Mouse (Mus musculus): ENCODE measurements around the gene Inpp4b.
A peak's percentile ranks its signal among the peaks of the same experiment; 100 is the strongest.

Inpp4b gene

DNA sequence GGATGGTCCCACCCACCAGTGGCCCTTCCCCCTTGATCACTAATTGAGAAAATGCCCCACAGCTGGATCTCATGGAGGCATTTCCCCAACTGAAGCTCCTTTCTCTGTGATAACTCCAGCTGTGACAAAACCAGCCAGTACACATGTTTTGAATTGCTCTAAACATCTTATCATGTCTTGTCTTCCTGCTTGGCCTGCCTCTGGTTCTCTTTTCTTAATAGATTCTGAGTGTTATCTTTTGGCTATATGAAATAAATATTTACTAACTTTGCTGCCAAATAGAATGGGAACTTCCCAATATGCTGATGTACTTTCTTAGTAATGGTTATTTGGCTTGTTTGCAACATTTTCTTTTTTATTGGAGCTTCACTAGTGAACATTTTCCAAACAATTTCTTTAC, 389.0 kb downstream of the Inpp4b start:
- DNase-seq (ENCODE audit: low spot score): no peak

DNA sequence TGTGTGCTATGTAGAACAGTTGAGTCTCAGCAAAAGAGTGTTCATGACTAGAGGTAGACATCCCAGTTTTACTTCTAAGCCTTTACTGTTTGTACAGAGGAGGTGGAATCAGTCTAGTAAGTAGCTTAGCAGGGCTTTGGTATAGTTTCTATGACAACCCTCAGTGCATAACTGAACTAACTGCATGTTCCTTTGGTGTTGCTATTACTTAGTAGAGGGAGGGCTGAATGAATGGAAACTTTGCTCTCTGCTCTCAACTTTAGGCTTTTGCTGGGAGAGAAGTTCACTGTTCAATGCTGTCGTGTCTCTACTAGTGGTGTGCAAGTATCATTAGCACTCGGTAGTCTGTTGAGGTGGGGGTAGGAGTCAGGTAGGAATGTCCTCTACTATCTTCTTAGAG, 393.3 kb downstream of the Inpp4b start:
- no peak for DNase-seq (ENCODE audit: low spot score)

DNA sequence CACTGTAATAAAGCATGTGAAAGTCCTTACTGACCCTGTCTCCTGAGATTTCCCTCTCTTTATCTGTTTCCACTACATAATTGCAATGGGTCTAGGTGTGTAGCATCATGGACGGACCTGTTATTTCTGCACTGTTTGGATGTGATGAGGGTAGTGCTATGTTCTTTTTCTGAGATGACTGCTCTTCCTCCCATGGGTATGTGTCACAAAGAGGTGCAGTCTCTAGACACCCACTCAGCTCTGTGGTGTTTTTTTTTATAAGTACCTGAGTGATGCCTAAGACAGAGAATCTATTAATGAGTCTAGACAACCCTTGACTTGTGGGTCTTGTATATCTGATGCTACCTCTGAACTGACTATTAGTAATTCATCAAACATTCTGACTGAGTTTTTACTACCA, 393.7 kb downstream of the Inpp4b start:
- no peak for DNase-seq (ENCODE audit: low spot score)

DNA sequence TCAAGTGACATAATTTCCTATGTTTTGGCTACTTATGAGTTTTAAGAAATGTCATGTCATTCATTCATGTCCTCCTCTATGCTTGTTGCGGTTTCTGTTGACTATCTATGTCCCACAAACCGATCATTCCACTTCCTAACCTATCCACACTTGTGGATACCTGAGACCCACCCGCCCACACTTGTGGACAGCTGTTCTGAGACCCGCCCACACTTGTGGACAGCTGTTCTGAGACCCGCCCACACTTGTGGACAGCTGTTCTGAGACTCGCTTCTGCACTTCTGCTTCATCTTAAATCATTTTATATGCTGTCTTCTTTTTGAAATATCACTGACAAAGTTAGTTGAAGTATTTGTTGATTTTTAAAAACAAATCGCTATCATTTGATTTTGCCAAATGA, 400.2 kb downstream of the Inpp4b start:
- DNase-seq (ENCODE audit: low spot score): no peak

DNA sequence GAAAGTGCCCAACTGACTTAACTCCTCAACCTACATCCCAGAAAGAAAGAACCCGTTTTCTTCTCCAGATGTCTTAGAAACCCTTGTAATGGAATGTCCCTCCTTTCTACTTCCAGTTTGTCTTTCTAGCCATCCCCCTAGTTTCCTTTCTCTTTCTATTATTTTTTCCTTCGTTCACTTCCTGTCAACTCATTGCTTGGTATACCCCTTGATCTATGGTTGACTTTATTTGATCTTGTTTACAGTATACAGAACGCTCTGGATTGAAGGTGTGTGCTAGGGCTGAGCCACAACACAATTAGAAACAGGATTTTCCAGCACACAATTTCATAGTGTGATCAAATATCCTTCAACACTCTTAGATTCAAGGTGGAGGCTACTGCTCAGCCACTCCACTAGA, 400.7 kb downstream of the Inpp4b start:
- no peak for DNase-seq (ENCODE audit: low spot score)

DNA sequence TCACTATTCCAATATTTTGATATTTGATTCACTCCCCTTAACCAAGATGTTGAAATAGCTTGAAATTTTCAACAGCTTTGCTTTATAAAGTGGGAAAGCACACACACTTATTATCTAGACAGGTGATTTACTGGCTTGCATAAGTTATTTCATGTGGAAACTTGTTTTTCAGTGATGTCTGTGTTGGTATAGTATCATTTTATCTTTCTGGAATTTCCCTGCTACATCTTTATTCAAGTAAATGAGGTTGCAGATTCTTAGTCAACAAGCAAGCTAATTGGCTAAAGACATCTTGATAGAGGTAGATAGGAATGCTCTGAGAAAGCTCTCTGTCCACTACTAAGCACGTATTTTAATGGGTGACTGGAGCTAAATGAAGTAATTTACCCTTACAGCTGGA, 403.1 kb downstream of the Inpp4b start:
- no peak for DNase-seq (ENCODE audit: low spot score)

DNA sequence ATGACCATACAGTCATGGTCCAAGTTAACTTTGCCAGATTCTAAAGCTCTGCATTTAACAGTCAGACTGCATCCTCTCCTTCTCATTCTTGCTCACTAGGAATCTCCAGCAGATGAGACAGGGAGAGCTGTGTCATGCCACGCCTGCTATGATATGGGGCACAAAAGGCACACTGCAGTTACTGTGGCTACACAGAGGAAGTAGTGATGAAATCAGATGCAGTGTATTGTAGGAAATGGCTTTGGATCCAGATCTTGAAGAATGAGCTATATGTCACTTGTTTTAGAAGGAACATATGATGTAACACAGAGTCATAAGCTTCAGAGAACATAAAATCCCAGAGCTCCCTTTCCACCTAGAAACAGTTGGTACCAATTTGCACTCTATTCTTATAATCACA, 408.8 kb downstream of the Inpp4b start:
- no peak for DNase-seq (ENCODE audit: low spot score)

DNA sequence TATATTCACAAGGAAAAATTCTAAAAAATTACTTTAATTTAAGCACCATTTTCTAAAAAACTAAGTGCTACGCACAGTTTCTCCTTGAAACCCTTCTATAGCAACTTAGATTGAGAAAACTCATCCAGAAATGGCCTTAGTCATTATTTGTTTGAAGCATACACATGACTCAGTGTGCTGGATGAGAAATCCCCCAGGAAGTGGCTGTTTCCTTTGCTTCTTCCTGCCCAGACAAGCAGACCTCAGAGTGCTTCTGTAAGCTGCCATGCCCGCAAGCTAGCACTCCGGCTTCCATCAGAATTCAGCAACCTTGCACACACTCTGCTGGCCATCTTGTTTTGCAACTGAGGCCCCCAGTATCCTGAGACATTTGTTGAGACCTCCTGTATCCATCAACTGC, 414.3 kb downstream of the Inpp4b start:
- no peak for DNase-seq (ENCODE audit: low spot score)

DNA sequence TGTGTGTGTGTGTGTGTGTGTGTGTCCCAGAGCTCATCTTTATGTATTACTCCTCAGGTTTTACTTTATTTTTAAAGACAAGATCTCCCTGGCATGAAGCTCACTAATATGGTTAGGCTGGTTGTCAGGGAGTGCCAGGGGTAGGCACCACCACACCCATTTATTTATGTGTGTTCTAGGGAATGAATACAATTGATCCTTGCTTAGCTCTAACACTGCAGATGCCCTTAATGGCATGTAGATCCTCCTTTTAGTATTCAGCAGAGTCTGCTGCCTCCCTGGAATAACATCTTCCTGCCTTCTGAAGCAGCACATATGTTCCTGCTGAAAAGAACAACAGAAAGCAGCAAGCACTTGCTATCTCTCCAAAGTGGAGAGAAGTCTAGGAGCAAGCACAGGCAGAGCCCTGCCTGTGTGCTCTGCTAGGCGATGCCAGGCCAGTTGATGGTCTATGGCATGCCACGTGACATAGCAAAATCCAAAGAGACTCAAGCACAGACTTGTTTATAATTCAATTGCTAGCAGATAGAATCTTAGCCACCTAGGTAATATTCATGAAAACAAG, 415.3 kb downstream of the Inpp4b start:
- DNase-seq (ENCODE audit: low spot score): no peak

DNA sequence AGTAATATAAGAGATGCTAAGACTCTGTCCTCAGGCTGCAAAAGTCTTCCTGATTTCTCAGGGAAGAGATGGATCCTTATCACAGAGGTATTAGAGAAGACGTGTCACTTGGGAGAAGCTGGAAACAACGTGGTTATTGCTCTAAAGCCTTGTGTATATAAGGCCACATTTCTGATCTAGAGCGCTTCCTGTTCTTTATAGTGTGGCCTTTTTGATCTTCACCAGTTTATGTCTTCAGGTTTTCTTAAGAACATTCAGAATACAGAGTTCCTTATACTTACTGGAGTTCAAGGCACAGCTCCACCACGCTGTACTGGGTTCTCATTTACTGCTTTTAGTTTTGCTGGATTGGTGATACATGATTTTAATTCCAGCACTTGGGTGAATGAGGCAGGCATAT, 419.1 kb downstream of the Inpp4b start:
- no peak for DNase-seq (ENCODE audit: low spot score)

DNA sequence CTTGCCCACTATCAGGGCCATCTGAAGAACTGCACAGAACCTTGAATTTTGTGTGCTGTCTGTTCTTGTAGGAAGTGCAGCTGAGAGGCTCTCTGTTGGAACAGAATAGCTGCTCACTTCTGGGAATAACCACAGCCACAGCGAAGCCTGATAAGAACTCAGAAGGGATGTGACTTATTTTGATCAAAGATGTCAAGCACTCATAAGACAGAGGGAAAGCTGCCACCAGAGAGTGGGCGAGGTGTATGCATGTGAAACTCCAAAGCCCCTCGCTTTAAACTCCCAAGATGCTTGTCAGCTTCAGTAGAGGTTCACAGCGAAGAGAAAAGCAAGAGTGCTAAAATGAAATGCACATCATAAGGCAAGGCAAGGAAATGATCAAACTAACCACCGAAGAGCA, 423.7 kb downstream of the Inpp4b start:
- DNase-seq (ENCODE audit: low spot score): no peak

DNA sequence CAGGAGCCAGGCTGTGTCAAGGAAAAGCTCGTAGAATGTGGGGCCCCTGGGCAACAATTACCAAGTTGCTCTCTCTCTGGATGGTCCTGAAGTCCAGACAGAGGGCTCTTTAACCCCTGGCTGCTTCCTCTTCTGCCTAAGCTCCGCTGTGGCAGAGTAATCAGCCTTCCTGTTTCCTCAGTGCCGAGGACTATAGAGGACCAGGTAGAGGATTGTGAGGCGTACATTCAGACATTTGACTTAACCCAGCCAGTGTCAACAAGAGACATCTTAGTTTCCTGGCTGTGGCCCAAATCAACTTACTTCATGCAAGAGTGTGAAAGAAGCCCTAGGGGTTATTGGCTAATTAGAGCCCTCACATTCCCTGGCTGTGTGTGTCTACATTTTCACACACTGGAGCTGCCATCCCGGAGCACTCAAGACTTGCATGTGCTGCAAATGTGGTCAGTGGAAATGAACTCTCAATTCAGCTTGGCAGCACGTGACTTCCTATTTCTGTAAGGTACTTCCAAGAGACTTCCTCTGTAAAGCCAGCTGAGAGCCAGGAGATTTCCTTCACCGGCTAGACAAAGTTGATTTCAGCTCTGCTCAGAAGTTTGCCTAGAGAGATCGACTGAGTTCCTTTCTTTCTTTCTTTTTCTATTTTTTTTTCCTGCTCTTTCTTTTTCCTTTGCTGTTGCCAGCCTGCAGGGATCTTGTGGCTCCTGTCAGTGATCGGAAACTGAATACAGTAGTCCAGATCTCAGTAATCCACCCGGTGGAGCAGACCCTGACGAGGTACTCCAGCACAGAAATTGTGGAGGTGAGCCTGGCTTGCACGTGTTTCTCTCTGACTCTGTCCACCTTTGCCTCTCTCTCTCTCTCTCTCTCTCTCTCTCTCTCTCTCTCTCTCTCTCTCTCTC, 425.3 kb downstream of the Inpp4b start:
- peak; percentile 34 for DNase-seq (ENCODE audit: low spot score)

DNA sequence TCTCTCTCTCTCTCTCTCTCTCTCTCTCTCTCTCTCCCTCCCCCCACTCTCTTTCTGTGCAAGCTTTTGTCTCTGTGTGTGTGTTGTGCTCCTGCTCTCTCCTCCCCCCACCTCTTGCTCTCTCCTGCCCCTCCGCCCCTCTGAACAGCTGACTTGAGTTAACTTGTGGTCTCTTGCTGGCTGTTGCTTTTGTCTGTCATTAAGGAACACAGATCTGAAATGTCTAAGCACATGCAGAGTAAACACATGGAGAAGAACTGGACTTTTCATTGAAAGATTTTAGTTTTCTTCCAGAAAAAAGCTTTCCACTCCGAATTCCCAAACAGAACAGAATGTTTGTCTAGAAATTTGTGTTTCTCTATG, 425.9 kb downstream of the Inpp4b start:
- DNase-seq (ENCODE audit: low spot score): peak; percentile 47

DNA sequence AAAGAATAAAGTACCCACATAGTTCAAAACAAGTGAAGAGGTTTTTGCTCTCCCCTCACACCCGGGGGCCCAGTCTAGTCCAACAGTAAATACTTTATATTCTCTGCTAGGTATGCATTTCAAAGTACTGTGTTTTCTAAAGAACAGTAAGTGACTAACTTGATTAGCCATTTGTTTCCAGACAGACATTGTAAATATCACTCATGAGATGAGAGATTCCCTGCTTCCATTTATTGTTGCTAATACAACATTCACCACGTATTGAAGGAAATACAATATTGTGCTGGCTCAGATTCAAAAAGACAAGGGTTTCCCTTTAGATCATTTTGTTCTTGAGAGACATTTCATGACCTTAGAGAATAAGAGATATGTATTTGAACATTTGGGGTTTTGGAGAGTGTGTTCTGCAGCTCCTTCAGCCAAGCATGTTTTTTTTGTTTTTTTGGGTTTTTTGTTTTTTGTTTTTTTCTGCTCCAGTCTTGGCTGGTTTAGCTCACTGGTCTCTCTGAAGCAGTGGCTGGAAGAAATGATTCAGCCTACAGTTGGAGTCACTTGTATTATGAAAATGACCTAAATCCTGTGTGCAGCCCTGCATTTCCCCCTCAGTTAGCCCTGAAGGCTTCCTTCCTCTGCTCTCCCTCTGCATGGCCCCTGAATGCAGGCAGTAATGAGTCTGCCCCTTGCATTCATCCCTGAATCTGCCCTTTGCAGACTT, 426.5 kb downstream of the Inpp4b start:
- no peak for DNase-seq (ENCODE audit: low spot score)

DNA sequence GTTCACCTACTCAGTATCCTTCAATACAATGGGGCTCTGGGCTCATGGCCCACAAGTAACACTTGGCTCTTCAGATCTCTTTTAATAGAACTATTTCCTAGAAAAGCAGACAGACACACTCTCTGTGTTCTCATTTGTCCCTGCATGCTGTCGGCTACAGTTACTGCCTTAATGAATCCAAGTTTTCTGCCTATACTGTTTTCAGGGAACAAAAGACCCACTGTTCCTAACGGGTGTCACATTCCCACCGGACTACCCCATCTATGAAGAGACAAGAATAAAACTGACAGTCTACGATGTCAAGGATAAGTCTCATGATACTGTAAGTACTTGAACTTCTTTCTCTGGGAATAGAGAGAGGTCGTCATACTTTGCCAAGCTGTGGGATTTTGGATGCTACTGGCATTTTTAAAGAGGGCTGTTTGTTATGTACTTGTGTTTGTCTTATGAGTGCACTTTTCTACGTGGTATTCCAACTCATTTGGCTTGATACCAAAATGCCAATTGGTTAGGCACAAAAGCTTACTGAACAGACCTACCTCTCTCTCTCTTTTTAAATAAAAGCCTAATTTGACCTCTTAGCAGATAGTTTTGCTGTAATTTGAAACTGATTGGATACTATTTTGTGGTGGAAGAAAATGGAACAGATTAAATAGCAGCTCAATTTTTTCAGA, 428.4 kb downstream of the Inpp4b start:
- no peak for DNase-seq (ENCODE audit: low spot score)

DNA sequence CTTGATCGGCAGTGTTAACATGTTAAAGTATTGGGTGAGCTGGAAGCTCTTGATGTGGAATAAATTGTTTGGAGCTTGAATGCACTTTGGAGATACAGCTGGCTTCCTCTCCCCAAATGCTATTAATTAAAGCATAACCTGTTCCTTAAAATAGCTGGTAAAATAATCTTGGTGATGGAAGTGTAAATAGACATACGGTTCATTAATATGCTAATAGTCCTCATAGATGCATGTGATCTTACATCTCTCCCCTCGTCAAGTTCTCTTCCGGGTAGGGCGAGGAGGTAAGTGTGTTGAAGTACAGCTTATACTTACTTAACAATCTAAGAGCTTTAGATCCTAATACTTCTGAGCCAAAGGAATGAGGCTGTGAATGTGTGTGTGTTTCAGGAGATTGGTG, 430.5 kb downstream of the Inpp4b start:
- no peak for DNase-seq (ENCODE audit: low spot score)

DNA sequence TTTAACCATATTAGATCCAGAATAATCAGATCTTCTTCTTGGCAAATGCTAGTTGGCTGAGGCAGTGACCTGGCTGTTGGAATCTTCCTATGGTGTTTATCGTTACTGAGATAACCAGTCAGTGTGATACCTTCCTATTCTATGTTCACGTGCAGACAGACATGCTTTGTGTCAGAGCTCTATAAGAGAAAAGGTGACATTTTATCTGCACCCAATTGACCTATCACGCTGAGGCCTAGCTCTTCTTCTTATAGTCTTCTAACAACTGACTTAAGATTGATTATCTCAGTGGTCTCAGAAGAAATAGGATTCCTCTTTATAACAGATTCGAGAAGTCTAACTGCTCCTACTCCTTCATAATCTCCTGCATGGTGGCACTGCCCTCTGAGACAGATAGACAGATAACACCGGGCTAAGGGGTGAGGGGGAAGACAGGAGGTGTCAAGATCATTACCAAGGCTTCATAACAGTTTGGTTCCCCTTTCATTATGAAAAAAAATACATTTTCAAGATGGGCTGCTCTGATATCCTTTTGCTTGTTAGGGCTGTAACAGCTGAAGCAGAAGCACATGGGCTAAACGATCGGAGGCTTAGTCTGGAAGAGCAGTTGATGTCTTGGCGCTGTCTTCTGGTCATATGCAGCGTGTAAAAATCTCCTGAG, 431.1 kb downstream of the Inpp4b start:
- no peak for DNase-seq (ENCODE audit: low spot score)

DNA sequence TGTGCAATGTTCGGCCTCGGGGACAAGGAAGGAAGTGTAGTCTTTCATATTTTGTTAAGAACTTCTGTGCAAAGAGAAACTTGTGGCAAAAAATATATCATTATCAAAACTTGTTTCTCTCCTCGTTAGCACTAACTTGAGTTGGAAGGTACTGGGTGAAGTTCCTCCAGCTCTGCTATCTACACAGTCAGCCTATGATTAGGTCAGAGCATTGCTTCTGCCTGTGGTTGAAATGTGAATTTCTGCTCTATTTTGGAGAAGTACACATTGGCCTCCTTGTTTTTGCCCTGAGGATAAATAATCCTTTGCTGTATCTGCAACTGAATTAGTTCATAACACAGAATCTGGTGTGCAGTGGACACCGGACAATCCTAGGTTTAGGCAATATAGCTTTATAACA, 431.7 kb downstream of the Inpp4b start:
- no peak for DNase-seq (ENCODE audit: low spot score)

DNA sequence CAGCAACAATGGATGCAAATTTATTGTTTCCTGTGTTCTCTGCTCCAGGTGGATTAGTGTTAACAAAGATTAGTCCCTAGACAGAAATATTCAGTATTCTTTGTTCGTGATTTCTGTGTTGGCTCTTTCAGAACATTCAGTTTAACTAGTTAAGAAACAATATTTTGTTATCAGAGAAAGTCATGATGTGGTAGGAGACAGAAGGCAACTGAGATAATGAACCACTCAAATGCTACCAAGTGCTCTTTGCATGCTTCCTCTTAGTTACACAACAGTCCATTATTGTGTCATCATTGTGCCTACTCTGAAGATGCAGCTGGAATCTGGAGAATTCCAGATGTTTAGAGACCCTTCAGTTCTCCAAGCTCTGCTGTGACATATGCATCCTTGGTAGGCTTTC, 432.1 kb downstream of the Inpp4b start:
- no peak for DNase-seq (ENCODE audit: low spot score)

DNA sequence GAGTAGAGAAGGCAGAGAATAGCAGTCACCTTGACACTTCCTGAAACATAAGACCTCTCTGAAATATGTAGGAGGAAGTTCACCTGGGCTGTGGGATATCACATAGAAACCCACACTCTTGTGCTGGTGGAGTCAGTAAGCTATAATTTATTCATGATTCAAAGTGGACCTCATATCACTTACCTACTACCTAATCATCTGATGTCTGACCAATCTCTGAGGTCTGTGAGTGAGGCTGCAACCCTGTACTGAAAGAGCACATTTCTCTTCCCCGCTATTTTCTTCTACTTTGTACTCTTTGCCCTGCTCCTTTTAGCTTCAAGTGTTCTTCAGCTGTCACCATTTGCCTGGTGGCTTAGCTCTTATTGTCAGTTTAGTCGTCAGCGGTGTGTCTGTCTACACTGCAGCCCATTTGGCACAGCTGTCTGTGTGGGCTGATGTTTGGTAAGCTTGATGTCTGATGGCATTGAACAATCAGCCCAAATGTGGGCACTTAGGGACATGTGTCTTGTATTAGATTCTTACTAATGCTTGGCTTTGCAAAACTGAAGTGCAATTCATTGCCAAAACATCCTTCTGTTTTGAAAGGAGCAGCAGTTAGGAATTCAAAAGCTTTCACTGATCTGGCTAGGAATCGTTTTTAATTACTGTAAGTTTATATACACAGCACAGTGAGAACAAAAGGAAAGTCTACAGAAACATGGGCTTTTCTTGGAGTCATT, 434.3 kb downstream of the Inpp4b start:
- no peak for DNase-seq (ENCODE audit: low spot score)

DNA sequence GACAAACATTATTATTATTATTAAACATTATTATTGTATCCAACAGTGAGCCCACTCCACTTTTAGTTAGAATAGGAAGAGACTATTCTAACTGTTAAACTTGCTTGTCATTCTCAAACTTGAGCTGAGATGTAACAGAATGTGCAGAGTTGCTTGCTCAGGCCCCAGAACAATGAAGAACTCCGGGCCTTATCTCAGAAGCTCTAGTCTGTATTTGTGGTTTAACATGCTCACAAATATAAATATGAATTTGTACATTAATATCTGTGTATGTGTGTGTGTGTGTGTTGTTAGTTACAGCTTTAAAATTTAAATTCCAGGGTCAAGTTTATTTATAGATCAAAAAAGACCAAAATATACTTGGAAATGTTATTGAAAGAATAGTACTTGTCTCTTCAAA, 435.3 kb downstream of the Inpp4b start:
- no peak for DNase-seq (ENCODE audit: low spot score)

DNA sequence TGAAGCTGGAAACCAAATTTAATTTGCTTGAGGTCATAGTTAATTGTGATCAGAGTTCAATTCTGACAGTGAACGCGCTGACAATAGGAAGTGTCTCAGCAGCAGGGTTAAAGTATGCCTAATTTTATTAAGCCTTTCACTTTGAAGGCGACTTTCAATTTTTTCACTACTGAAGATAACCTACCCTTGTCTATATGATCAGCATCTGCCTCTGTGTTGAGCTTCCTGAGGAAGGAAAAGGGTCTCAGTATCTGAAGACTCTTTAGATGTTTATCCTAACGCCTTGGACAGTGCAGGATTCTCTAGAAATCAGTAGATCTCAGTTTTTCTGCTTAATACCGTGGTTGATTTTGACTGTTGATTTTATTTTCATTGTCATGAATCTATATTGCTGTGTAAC, 437.1 kb downstream of the Inpp4b start:
- no peak for DNase-seq (ENCODE audit: low spot score)

All from yolk sac, embryonic 10.5 days (tissue).